Mouse (Mus musculus) small intestine, adult 2 months (tissue): ENCODE results near the gene Rsph1.

Source experiments
- CTCF ChIP-seq: fragments of 200-500 bp; IDR thresholded peaks from 2 replicates; pipeline ENCODE4 v1.5.1; 2012; ENCODE audit warnings: low read depth, mild to moderate bottlenecking, control low read depth, inconsistent platforms, low read length, moderate library complexity, mixed read lengths; ENCODE audit not compliant: insufficient replicate concordance, insufficient read length; ENCODE audit errors: extremely low read depth
- POLR2A ChIP-seq: fragments of 200-500 bp; IDR thresholded peaks from 2 replicates; pipeline ENCODE4 v1.6.1; 2012; ENCODE audit warnings: low read depth, mild to moderate bottlenecking, control low read depth, inconsistent platforms, low read length, moderate library complexity

DNA sequence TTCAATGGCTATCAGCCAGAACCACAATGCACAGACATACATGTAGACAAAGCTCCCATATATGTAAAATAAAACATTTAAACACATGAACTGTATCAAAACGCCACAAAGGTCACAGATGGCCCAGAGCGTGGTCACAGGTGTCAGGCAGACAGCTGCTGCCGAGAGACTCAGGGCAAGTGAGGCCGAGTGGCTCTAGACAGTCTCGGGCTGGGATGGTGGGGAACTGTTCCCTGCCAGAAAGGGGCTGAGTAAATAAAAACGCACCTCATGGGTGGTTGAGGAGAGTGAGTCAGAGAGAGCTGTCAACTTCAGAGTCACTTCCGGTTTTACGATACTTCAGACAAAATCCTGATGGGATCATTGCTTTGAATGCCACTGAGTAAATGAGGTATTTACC is 52.6 kb downstream of the Rsph1 start:
- TF ChIP-seq POLR2A (no peak), CTCF (no peak)
